Mouse (Mus musculus) embryonic facial prominence, embryonic 10.5 days (tissue): Measurements from ENCODE around the gene Fgfr2. TPM values are rescaled to one million over a fixed set of nuclear protein-coding genes. Genes with fewer than 3 reads are reported as not detected.

Experiments used
- DNase-seq: peaks from one replicate; pipeline ENCODE4 v3.0.0-alpha.2; 2017; ENCODE audit warnings: low spot score
- H3K27ac ChIP-seq: fragments of 300-500 bp; sonication (generic); replicated peaks from 2 replicates; pipeline ENCODE4 v1.5.1; 2016; ENCODE audit warnings: mild to moderate bottlenecking
- H3K27me3 ChIP-seq: fragments of 300-500 bp; sonication (generic); replicated peaks from 2 replicates; pipeline ENCODE4 v1.6.1; 2016; ENCODE audit warnings: low read depth, mild to moderate bottlenecking; ENCODE audit not compliant: poor library complexity, severe bottlenecking
- H3K36me3 ChIP-seq: fragments of 300-500 bp; sonication (generic); replicated peaks from 2 replicates; pipeline ENCODE4 v1.6.1; 2016; ENCODE audit warnings: mild to moderate bottlenecking, moderate library complexity
- H3K4me1 ChIP-seq: fragments of 300-500 bp; sonication (generic); 2 replicates; pipeline ENCODE4 v1.6.1; 2016
- H3K4me3 ChIP-seq: fragments of 300-500 bp; sonication (generic); 2 replicates; pipeline ENCODE4 v1.5.1; 2016; ENCODE audit warnings: mild to moderate bottlenecking, moderate library complexity
- H3K9me3 ChIP-seq: fragments of 300-500 bp; sonication (generic); 2 replicates; pipeline ENCODE4 v1.6.1; 2016; ENCODE audit warnings: mild to moderate bottlenecking
- WGBS: fragments of 180-500 bp; shearing (Covaris S2); methylation state at CpG from one replicate; pipeline ENCODE4 v1.1.7; 2016; 5-methylcytosine and 5-hydroxymethylcytosine counted together
- polyA plus RNA-seq: library from polyadenylated mRNA; unstranded; fragments of >200 nt; fragmentation: Nextera tagmentation; extraction: Ambion mirVana; gene quantifications from 2 replicates; pipeline ENCODE4 v1.2.1, GENCODE M21; 2016

Gene Fgfr2
- polyA plus RNA-seq, 1 experiment from 2014 or later, result 74.3 TPM

- Histone ChIP-seq H3K9me3 (no peaks in the 10 kb centered on the region), H3K4me1 (peaks cover 54% of the 10 kb centered on the region), H3K36me3 (peaks cover 29% of the 10 kb centered on the region), H3K4me3 (no peak overlapping the region), H3K27me3 (no peaks in the 10 kb centered on the region), H3K27ac (peak overlapping the region; percentile 60)
- DNase-seq, result peak; percentile 38
- WGBS, result 31% methylated on average over 7 of the region's 7 CpGs
These were observed 341.9 kb downstream of the Fgfr2 start for GRCm38 (mm10) chr7:132781130-132781814.

GRCm38 (mm10) chr7:132780611-132781010, 342.5 kb downstream of the Fgfr2 start:
- peak; percentile 31 for DNase-seq
- Histone ChIP-seq H3K4me1 (peaks cover 49% of the 10 kb centered on the region), H3K27me3 (no peaks in the 10 kb centered on the region), H3K4me3 (no peak overlapping the region), H3K9me3 (no peaks in the 10 kb centered on the region), H3K36me3 (peaks cover 36% of the 10 kb centered on the region), H3K27ac (peak overlapping the region; percentile 45; the same call in 1 of the 2 replicates)
- whole genome bisulfite sequencing, result 37% methylated on average over 4 of the region's 4 CpGs

GRCm38 (mm10) chr7:132778630-132779029, 344.5 kb downstream of the Fgfr2 start:
- H3K27me3 ChIP-seq, result no peaks in the 10 kb centered on the region
- no peaks in the 10 kb centered on the region for H3K9me3 ChIP-seq
- DNase-seq, result no peak
- peaks cover 40% of the 10 kb centered on the region for H3K4me1 ChIP-seq
- H3K4me3 ChIP-seq, result no peak overlapping the region
- WGBS, result 93% methylated on average over 13 of the region's 13 CpGs
- H3K27ac ChIP-seq, result no peak overlapping the region
- H3K36me3 ChIP-seq, result peaks cover 56% of the 10 kb centered on the region

- peaks cover 40% of the 10 kb centered on the region for H3K4me1 ChIP-seq
- H3K9me3 ChIP-seq, result no peaks in the 10 kb centered on the region
- DNase-seq, result no peak
- H3K27me3 ChIP-seq, result no peaks in the 10 kb centered on the region
- no peak overlapping the region for H3K27ac ChIP-seq
- no peak overlapping the region for H3K4me3 ChIP-seq
- peaks cover 63% of the 10 kb centered on the region for H3K36me3 ChIP-seq
- WGBS, result 89% methylated on average over 1 of the region's 1 CpGs
These were observed 345.3 kb downstream of the Fgfr2 start for GRCm38 (mm10) chr7:132777728-132778453.

GRCm38 (mm10) chr7:132777117-132777516, 346.0 kb downstream of the Fgfr2 start:
- H3K9me3 ChIP-seq, result no peaks in the 10 kb centered on the region

GRCm38 (mm10) chr7:132776338-132777111, 346.6 kb downstream of the Fgfr2 start:
- Histone ChIP-seq H3K36me3 (peaks cover 77% of the 10 kb centered on the region), H3K4me1 (peaks cover 36% of the 10 kb centered on the region), H3K9me3 (no peaks in the 10 kb centered on the region), H3K4me3 (no peak overlapping the region), H3K27ac (0 out of 2 replicates have a peak overlapping the region, but pooled peaks have one; percentile 27), H3K27me3 (no peaks in the 10 kb centered on the region)
- 85% methylated on average over 7 of the region's 7 CpGs for WGBS
- DNase-seq, result no peak

More at GRCm38 (mm10) chr7:132777117-132777516, 346.0 kb downstream of the Fgfr2 start:
- 82% methylated on average over 7 of the region's 7 CpGs for WGBS
- peaks cover 37% of the 10 kb centered on the region for H3K4me1 ChIP-seq
- no peak for DNase-seq
- H3K4me3 ChIP-seq, result no peak overlapping the region
- peaks cover 71% of the 10 kb centered on the region for H3K36me3 ChIP-seq
- 0 out of 2 replicates have a peak overlapping the region, but pooled peaks have one; percentile 27 for H3K27ac ChIP-seq
- no peaks in the 10 kb centered on the region for H3K27me3 ChIP-seq

- Histone ChIP-seq H3K4me3 (no peak overlapping the region), H3K36me3 (peaks cover 82% of the 10 kb centered on the region), H3K27me3 (no peaks in the 10 kb centered on the region), H3K4me1 (peaks cover 30% of the 10 kb centered on the region), H3K9me3 (no peaks in the 10 kb centered on the region), H3K27ac (no peak overlapping the region)
- no peak for DNase-seq
- WGBS, result 94% methylated on average over 10 of the region's 10 CpGs
These were observed 347.2 kb downstream of the Fgfr2 start for GRCm38 (mm10) chr7:132775922-132776321.

GRCm38 (mm10) chr7:132775333-132775732, 347.8 kb downstream of the Fgfr2 start:
- Histone ChIP-seq H3K27ac (0 out of 2 replicates have a peak overlapping the region, but pooled peaks have one; percentile 11), H3K27me3 (no peaks in the 10 kb centered on the region), H3K4me1 (peaks cover 24% of the 10 kb centered on the region), H3K9me3 (no peaks in the 10 kb centered on the region), H3K36me3 (peaks cover 88% of the 10 kb centered on the region), H3K4me3 (no peak overlapping the region)
- no peak for DNase-seq
- WGBS, result 90% methylated on average over 5 of the region's 5 CpGs

GRCm38 (mm10) chr7:132773011-132773705, 350.0 kb downstream of the Fgfr2 start:
- Histone ChIP-seq H3K27ac (no peak overlapping the region), H3K4me3 (no peak overlapping the region), H3K4me1 (peaks cover 17% of the 10 kb centered on the region), H3K27me3 (no peaks in the 10 kb centered on the region), H3K36me3 (peaks cover 96% of the 10 kb centered on the region), H3K9me3 (no peaks in the 10 kb centered on the region)
- no peak for DNase-seq
- WGBS, result 91% methylated on average over 7 of the region's 7 CpGs

- no peaks in the 10 kb centered on the region for H3K9me3 ChIP-seq
- H3K4me3 ChIP-seq, result no peak overlapping the region
- H3K36me3 ChIP-seq, result peaks cover 92% of the 10 kb centered on the region
- H3K4me1 ChIP-seq, result peaks cover 24% of the 10 kb centered on the region
- H3K27ac ChIP-seq, result no peak overlapping the region
- no peak for DNase-seq
- no peaks in the 10 kb centered on the region for H3K27me3 ChIP-seq
- WGBS, result 91% methylated on average over 5 of the region's 5 CpGs
These were observed 350.7 kb downstream of the Fgfr2 start for GRCm38 (mm10) chr7:132772440-132772839.

- H3K27ac ChIP-seq, result 0 out of 2 replicates have a peak overlapping the region, but pooled peaks have one; percentile 5
- H3K36me3 ChIP-seq, result peaks cover 75% of the 10 kb centered on the region
- peaks cover 29% of the 10 kb centered on the region for H3K4me1 ChIP-seq
- DNase-seq, result no peak
- H3K9me3 ChIP-seq, result no peaks in the 10 kb centered on the region
- 80% methylated on average over 12 of the region's 12 CpGs for WGBS
- no peaks in the 10 kb centered on the region for H3K27me3 ChIP-seq
- H3K4me3 ChIP-seq, result no peak overlapping the region
These were observed 354.4 kb downstream of the Fgfr2 start for GRCm38 (mm10) chr7:132768498-132769344.
